Mouse (Mus musculus) frontal cortex, postnatal 10 days (tissue): ENCODE measurements at regions not wholly inside any gene's neighbourhood (a gene's known extent, or its start where the extent isn't known, plus 50 kb on each side); places are given as distances from the start of the nearest gene placed in this dataset.

Experiments
- DNase-seq, 2 experiments: peaks; one replicate each; pipeline ENCODE4 v3.0.0; 2022; ENCODE audit warnings: low spot score in 2 of 2, mixed read lengths in 1 of 2

DNA sequence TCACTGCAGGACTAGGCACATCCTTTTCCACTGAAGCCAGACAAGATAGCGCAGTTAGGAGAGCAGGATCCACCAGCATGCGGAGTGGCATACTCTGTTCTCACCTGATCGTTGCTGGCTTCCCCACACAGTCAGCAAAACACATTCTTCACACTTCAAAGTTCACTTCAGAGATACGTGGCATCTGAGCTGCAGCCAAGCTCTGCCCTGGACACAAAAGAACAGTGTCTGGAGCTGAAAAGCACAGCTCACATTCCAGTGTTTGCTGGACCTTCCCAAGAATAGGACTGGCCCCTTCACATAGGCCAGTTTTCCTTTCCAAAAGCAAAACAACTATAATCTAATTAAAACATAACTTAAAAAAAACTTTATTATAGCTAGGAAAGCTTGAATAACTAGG, 264.7 kb upstream of the Spred2 start:
- no peak for DNase-seq

DNA sequence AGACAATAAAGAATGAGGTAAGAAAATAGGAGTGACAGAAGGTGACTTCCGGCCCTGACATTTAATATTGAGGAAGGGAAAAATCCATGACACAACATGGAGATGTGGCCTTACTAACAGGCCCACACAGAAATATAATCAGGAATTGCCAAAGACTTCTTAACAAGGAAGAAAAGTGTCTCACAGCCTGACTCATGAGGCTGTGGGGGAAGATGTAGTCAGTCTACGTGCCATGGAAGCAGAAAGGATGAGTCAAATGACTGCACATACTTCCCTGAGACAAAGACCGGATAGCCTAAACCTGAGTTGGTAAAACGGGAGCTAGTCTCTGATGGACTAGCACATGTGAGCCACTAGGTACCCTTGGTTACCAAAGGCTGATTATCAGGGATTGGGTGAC, 257.4 kb upstream of the Spred2 start:
- no peak for DNase-seq

DNA sequence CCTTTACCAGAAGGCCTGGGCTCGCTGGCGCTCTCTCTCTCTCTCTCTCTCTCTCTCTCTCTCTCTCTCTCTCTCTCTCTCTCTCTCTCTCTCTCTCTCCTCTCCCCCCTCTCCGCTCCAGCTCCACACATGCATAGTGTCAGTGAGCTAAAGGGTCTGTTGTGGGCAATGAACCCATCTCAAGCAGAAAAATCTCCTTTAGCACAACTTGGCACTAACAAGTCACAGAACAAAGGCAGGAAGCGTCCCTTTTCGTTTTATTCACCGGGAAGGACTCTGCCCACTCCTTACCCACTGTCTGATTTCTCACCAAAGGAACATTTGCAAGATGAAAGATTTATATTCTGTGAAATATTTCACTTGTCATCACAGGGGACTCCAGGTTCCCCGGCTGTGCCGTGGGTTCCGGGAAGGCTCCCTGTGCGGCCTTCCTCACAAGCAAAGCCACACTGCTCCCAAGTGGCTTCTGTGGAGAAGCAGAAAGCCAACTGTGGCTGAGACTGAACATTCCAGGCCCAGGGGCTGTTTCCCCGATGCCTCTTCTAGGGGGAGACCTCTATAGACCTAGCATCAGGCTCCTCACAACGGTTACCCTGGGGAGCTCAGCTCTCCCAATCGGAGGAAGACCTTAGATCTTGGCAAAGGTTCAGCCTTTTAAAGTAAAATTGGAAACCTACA, 253.2 kb upstream of the Spred2 start:
- DNase-seq, result peak; percentile 11 to 24

DNA sequence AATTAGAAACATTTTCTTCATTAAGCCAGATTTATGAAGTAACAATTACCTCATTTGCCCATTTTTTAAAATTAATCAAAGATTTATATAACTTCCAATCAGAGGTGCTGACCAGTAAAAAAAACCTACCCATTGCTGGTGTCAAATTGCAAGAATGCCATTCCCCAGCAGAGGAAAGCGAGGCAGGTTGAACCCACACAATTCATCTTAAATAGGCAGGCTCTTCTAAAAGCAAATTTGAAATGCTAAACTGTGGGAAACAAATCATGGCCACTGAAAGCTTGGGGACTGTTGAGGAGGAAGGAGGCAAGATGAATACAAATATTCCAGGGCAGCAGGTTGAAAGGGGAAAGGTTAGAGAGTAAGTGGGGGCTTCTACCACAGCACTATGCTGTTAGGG, 251.2 kb upstream of the Spred2 start:
- DNase-seq, result no peak

DNA sequence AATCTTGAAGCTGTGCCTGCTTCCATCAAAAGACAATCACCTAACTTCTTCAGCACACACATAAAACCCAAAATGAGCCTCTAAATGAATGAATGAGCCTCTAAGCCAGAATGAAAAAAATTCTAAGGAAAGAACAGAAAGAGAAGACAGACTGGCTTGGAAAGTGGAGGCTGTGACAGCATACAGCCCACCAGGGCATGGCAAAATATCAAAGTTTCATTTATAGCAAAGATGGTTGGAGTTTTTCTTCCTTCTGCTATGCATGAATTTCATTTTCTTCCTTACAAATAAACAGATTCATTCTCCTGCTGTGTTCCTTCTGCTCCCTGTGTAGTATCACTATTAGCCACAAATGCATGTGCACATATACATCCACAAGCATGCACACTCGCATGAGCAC, 247.7 kb upstream of the Spred2 start:
- DNase-seq, result no peak

DNA sequence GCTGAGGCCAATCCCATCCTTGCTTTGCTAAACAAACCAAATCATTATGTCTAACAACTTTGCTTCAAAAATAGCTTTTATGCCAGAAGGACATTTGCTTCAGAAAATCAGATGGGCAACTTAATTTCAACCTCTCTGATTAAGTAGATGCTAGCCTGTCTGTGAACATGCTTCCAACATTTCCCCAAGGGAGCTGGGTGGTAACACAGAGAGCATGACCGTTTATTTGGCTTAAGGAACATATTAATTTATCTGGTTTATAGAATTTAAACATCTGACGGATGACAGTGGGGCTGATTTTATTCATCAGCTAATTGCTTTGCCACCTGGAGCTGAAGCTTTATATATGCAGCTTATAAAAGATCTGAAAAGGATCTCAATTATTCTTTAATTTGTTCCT, 245.1 kb upstream of the Spred2 start:
- DNase-seq, result no peak

DNA sequence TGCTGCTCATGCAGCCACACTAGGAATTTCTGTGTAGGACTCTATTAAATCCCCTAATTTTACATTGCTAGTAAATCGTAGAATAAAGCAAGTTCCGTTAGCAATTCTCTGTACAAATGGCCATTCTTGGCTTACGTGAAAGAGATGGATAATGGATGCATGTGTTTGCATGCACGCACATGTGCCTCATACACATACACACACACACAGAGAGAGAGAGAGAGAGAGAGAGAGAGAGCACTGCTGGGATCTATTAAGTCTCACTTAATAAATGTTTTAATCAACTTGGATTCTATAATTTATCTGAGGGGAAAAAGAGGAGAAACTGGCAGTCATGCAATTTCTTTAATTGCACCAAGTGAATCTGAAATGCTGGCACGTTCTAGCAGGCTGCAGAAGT, 244.5 kb upstream of the Spred2 start:
- DNase-seq, result no peak

DNA sequence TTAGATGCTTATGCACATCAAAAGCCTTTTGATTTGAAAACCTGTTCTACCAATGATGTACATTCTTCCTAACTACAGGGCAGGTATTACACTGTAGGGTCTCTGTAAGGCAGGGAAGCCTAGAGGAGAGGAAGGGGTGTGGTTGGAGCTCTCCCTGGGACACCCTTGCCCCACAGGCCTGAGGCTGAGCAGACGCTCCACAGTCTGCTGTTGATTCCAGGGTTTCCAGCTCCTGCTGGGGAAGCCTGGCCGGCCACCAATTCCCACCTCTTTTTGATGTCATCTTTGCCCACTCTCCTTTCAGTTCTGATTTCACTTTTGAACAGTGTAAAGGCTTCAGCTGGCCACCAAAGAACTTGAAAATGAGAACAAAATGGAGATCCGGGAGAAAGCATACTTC, 223.0 kb upstream of the Spred2 start:
- DNase-seq, result no peak

DNA sequence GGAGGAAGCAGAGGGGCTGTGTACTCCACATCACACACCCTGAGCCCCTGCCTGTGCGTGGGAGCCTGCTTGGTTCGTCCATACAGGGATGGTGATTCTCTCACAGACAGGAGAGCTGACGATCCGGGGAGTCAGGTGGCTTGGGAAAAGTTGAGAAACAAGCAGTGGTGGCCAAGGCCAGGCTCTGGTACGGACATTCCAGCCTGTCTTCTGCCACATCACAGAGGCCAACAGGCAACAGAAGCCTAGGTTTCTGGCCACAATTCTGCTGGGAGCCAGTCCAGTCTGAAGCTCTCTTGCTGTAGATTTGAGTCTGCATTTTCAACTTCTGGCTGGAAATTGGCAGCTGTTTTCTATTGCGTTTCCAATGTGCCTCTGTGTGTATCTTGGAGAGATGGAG, 215.4 kb upstream of the Spred2 start:
- no peak for DNase-seq

DNA sequence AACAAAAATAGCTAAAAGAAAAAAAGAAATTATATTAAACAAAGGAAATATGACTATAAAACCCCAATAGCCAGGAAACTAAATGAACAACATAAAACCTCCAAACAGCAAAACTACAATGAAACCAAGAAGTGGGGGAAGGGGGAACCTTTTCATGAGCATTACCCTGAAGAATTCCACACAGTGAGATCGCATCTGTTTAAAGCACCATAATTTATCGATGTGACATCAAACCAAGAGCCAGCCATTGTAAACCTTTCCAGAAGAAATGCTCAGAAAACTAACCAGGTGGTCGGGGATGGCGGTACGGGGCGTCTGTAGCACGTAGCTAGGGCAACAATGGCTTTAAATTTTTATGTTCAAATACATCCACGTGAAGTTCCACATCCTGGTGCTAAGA, 214.8 kb upstream of the Spred2 start:
- DNase-seq, result no peak

DNA sequence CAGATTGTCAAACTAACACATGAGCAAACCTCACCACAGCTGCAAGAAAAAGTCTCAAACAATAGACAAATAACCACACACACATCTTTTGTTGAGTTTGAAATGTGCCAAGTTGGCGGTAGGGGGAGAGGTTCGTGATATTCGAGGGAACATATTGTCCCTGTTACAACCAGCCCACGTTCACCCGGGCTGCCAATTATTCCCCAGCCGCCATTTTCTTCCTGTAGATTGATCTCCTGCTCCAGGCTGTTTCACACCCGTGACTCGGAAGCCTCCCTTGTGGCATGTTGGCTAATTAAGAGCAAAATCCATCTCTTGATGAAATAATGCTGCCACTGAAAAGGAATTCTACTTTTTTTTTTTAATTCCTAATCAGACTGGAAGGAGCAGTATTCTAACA, 211.1 kb upstream of the Spred2 start:
- no peak for DNase-seq

DNA sequence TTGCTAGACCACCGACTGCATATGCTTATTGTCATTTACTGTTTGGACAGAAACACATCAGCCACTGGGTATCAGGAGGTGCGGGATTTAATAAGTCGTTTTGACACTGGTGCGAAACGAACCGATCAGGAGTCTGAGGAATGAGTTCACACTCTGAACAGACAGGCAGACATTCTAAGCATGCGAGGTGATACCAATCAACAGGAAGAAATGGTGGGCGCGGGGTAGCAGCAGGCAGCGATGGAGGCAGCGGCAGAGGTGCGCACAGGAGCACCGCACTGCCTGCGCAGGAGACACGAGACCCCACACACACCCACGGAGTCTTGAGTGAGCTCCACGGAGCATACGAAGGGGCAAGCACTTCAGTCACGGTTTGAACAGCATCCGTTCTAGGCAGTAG, 210.6 kb upstream of the Spred2 start:
- peak in 1 of 2 experiments; percentile 8 for DNase-seq

DNA sequence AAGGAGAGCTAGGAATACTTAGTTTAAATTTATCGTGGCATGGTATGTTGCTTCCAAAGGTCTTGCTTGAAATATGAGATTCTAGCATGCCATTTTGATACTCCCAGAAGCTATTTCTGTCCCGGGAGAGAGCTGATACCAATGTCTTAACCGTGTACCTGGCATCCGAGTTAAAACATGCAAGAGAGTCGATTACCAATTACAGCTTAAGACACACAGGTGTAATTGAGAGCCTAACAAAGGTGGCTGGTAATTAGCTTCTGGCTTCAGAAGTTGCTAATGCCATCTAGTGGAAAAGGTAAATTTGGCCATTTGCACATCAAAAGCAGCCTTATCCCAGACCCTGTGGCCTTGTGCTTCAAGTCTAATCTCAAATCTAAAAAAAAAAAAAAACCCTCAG, 210.0 kb upstream of the Spred2 start:
- no peak for DNase-seq

DNA sequence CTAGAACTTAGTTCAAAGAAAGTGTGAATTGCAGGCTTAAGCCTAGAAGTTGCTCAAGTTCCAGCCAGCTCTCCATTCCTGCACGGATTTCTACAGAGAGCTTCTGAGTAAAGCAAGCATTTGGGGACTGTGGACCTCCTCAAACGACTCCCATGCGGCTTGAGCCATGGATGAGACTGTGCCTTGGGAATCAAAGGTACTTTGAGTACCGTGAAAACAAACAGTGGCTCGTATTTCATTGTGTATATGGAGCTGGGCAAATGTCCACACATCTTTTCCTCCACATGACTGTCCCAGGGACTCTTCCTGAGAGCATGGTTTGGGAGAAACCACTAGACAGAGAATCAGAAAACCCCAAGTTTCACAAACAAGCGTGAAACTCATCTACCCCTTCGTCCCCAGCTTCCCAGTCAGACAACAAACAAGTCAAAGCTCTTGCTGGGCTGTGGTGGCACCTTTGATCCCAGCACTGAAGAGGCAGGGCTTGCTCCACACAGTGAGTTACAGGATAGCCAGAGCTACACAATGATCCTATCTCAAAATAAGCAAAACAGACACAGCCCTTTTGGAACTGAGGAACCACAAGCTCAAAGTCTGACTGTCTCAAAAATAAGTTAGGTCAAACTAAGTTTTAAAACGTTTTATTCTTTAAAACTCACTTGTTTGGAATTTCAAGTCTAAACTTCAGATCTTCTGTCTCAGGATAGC, 209.1 kb upstream of the Spred2 start:
- no peak for DNase-seq

DNA sequence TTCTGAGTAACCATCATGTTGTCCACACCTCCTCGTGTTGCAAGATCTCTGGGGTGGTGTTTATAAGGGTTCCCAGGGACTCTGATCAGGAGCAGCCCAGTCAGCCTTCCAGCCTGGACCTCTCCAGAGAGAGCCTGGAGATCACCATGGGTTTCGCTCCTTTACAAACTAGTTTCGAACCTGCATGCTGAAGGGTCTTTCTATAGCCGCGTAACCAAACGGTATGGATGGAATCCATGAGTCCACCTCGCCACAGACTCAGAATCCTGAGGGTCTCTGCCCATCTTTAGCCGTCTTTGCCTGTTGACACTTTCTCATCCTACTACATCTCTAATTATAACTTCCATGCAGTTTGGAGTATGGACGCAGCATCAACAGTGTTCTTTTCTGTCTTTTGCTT, 206.0 kb upstream of the Spred2 start:
- no peak for DNase-seq

DNA sequence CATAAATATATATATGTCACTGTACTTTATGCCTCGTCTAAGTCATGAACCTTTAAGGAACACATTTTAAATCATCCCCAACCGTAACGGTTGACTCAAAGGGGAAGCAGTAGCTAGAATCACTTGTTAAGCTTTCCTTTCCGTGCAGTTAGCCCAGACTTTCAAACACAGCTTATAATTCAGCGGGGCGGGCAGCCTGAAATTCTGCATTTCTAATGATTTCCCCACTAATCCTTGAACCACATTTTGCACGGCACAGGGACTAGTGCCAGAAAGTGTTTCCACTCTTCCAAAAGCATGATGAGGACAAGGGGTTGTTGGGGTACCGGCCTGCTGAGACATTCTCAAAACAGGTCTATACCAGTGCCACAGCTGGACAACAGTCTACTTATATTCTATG, 195.1 kb upstream of the Spred2 start:
- DNase-seq, result no peak

DNA sequence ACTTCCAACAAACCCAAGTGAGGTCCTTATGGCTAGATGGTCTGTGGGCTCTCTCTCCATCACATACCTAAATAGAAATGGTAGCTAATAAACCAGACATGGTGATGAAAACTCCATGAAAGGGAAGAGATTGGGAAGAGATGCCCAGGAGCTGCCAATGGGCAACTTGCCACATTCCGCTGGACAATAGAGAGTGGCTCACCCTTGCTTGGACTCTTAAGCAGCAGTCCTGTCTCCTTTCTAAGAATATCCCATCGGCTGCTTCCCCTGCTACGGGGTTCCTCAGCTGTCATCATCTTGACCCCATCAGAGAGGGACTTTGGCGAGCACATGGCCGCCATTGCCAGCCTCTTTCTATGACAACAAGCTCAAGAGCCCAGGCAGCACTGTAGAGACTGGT, 193.4 kb upstream of the Spred2 start:
- no peak for DNase-seq

DNA sequence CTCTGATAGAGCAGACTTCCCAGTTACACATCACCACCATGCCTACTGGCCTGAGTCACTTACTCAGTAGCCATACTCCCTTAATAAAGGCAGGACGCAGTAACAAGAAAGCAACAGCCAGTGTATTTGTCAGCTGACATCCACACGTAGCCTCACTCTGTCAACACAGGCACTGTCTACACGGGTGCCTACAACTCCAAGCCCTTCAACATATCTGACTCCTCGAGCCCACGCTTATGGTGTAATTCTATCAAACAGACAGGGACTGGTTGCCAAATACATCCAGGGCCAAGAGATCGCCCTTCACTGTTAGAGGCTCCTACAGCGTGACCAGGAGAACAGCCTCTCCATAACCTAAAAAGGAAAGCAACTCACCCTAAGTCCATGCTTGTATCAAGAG, 188.1 kb upstream of the Spred2 start:
- no peak for DNase-seq

DNA sequence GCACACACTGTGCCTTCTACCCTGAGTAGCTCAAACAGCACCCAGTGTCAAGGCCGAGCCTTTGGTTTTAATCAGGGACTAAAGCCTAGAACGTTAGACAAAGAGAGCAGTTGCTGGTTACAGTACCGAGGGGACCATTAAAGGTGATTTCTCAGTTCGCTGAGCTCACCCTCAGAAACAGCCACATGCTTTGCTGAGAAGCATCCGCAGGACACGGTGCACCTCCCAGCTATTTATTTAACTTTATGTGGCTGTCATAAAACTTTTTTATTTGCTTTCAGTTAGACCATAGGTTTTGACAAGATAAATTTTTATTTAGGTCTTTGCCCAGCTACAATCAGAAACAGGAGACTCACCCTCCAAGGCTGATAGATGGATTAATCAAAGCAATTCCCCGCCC, 187.2 kb upstream of the Spred2 start:
- no peak for DNase-seq

DNA sequence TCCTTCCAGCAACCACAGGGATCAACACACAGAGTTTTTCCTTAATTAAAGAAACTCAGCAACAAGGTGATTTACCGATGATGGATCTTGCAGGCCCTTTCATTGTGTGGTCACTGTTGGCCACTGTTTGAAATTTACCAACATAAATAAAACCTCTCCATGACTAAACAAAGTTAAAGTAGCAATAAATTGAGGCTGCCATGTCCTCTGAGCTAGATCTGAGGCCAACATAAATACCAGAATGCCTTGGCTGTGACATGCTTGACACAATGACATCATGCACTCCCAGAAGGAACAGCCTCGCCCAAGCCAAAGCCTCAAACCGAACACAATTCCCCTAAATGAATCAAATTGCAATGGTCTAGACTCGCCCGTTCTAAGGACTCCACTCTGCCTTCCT, 186.8 kb upstream of the Spred2 start:
- DNase-seq, result no peak

DNA sequence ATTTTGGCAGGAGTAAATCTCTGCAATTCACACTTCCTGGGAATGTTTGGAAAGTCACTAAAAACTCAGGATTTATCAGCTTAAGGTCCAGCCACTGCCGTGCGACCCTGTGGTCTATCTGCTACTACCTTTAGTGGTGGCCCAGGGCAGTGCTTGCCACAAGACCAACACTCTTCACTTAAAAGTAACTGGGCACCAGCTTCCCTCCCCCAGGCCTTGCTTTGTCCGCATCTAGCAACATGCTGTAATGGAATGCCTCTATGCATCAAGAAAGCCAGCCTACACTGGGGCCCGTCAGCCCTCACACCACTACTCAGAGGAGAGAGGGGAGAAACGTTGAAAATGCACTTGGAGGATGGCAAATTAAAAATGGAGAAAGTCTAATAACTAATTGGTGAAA, 186.4 kb upstream of the Spred2 start:
- no peak for DNase-seq

DNA sequence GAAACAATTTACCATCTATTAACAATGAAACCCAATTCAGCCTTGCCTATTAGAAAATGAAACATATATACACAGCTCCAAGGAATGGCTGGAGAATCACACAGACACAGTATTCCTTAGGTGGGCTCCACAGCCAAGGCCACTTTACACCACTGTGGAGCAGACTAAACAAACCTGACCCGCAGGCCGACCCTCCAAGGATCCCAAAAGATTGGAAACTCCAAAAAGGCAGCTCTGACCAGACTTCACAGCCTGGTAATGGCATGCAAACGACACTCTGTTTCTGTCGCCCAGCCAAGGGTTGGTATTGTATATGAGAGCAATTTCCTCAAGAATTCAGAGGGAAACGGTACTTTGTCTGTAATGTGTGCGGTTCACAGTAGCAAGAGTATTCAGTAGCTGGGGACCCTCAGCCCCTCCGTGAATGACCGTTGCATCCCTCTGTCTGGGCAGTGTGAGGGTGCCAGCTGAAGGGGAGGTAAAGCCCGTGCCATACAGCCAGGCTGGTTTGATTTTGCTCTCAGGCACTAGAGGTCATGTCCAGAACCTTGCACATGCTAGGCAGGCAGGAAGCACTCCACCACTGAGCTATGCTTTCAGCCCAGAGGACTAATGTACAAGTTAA, 184.5 kb upstream of the Spred2 start:
- DNase-seq, result no peak

DNA sequence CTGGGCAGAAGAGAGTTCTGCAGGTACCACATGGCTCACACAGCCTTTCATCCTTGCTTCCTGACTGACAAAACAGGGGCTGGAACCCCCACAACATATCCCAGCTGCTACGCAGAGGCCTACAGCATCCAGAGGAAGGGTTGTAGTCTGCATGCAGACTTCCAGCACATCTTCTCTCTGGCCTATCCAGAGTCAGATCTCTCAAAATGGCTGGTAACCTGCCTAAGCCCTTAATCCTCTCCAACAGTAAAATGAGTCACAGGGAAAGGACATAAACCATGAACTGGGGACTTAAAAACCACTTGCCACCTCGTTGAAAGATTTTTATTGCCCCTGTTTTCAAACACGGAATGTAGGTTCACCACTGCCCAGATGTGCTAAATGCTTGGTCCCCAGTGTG, 183.6 kb upstream of the Spred2 start:
- no peak for DNase-seq
